In genomic region chr9:110879191-110879920, GRCm38 (mm10) we compare ENCODE assay signal across 8 mouse cellular contexts. TPM values are rescaled to one million over a fixed set of nuclear protein-coding genes. Genes with fewer than 3 reads are reported as not detected.
DNase-seq lines count a peak whose midpoint lies in the region; ATAC-seq and TF ChIP-seq lines count a peak whose summit lies in the region.

Gene Als2cl, plus strand, starts transcription at chr9:110879870.

- H3K9me3 ChIP-seq in embryonic facial prominence, embryonic 10.5 days, result no peaks in the 10 kb centered on the region
- H3K9me3 ChIP-seq in heart, embryonic 13.5 days, result no peaks in the 10 kb centered on the region
- no peaks in the 10 kb centered on the region for H3K9me3 ChIP-seq in kidney, embryonic 15.5 days (replicated peaks)
- H3K9me3 ChIP-seq in lung, postnatal 0 days (ENCODE audit: low read length), result no peaks in the 10 kb centered on the region
- H3K9me3 ChIP-seq in stomach, embryonic 14.5 days (ENCODE audit: control insufficient read depth, low read depth, low read length), result no peaks in the 10 kb centered on the region

- H3K4me1 ChIP-seq in thymus, adult 2 months (replicated peaks; ENCODE audit: control insufficient read depth, insufficient read depth, low read length), result peaks cover 61% of the 10 kb centered on the region
- H3K4me1 ChIP-seq in embryonic facial prominence, embryonic 10.5 days, result peaks cover 37% of the 10 kb centered on the region
- H3K4me1 ChIP-seq in heart, embryonic 13.5 days, result peaks cover 35% of the 10 kb centered on the region
- H3K4me1 ChIP-seq in kidney, embryonic 15.5 days, result peaks cover 39% of the 10 kb centered on the region
- H3K4me1 ChIP-seq in lung, postnatal 0 days (ENCODE audit: insufficient read depth, low read depth, low read length), result peaks cover 11% of the 10 kb centered on the region; the same call in 1 of the 2 replicates
- peaks cover 3% of the 10 kb centered on the region; the same call in 1 of the 2 replicates for H3K4me1 ChIP-seq in stomach, embryonic 14.5 days (ENCODE audit: control insufficient read depth, insufficient read depth, low read length)

- DNase-seq in thymus, adult 2 months, result peak; percentile 28
- no peak for DNase-seq in thymus, postnatal 14 days
- peak; percentile 36 for DNase-seq in embryonic facial prominence, embryonic 10.5 days (ENCODE audit: low spot score)
- peak; percentile 54 for DNase-seq in lung, postnatal 0 days (ENCODE audit: low spot score)
- DNase-seq in B cell, adult 2 months, result no peak

- H3K27ac ChIP-seq in thymus, adult 2 months (ENCODE audit: control insufficient read depth, insufficient read depth, low read length), result peak within 1 kb of the TSS; percentile 50
- H3K27ac ChIP-seq in embryonic facial prominence, embryonic 10.5 days (replicated peaks), result peak within 1 kb of the TSS; percentile 65
- H3K27ac ChIP-seq in heart, embryonic 13.5 days (replicated peaks), result no peak within 1 kb of the TSS
- peak within 1 kb of the TSS; percentile 63 for H3K27ac ChIP-seq in kidney, embryonic 15.5 days
- peak within 1 kb of the TSS; percentile 91 for H3K27ac ChIP-seq in lung, postnatal 0 days (ENCODE audit: low read length)
- H3K27ac ChIP-seq in stomach, embryonic 14.5 days (ENCODE audit: low read length), result peak within 1 kb of the TSS; percentile 48; the same call in 1 of the 2 replicates

- H3K9ac ChIP-seq in heart, embryonic 13.5 days, result peak within 1 kb of the TSS; percentile 82
- peak within 1 kb of the TSS; percentile 51 for H3K9ac ChIP-seq in kidney, embryonic 15.5 days
- peak within 1 kb of the TSS; percentile 41 for H3K9ac ChIP-seq in lung, postnatal 0 days (replicated peaks; ENCODE audit: low read depth)
- peak within 1 kb of the TSS; percentile 45; the same call in 1 of the 2 replicates for H3K9ac ChIP-seq in stomach, embryonic 14.5 days (replicated peaks; ENCODE audit: low read depth, low read length)

- H3K36me3 ChIP-seq in thymus, adult 2 months (ENCODE audit: control insufficient read depth, insufficient read depth, low read length), result no peaks in the 10 kb centered on the region
- no peaks in the 10 kb centered on the region for H3K36me3 ChIP-seq in embryonic facial prominence, embryonic 10.5 days (replicated peaks)
- no peaks in the 10 kb centered on the region for H3K36me3 ChIP-seq in heart, embryonic 13.5 days
- H3K36me3 ChIP-seq in kidney, embryonic 15.5 days, result no peaks in the 10 kb centered on the region
- no peaks in the 10 kb centered on the region for H3K36me3 ChIP-seq in lung, postnatal 0 days (ENCODE audit: insufficient read depth, low read length)
- H3K36me3 ChIP-seq in stomach, embryonic 14.5 days (ENCODE audit: control insufficient read depth, insufficient read depth, low read length), result no peaks in the 10 kb centered on the region

- H3K4me3 ChIP-seq in thymus, adult 2 months (ENCODE audit: control insufficient read depth, insufficient read depth, low read length), result peak within 1 kb of the TSS; percentile 61
- H3K4me3 ChIP-seq in embryonic facial prominence, embryonic 10.5 days, result peak within 1 kb of the TSS; percentile 70
- H3K4me3 ChIP-seq in heart, embryonic 13.5 days, result peak within 1 kb of the TSS; percentile 72
- H3K4me3 ChIP-seq in kidney, embryonic 15.5 days (replicated peaks), result peak within 1 kb of the TSS; percentile 68
- H3K4me3 ChIP-seq in lung, postnatal 0 days (ENCODE audit: low read depth, low read length), result peak within 1 kb of the TSS; percentile 57
- H3K4me3 ChIP-seq in stomach, embryonic 14.5 days (ENCODE audit: low read depth, low read length), result peak within 1 kb of the TSS; percentile 57

- no peaks in the 10 kb centered on the region for H3K27me3 ChIP-seq in thymus, adult 2 months (ENCODE audit: control insufficient read depth, insufficient read depth, low read length)
- peaks cover 74% of the 10 kb centered on the region for H3K27me3 ChIP-seq in embryonic facial prominence, embryonic 10.5 days (replicated peaks; ENCODE audit: low read depth, poor library complexity, severe bottlenecking)
- H3K27me3 ChIP-seq in heart, embryonic 13.5 days (replicated peaks), result peaks cover 63% of the 10 kb centered on the region
- H3K27me3 ChIP-seq in kidney, embryonic 15.5 days, result peaks cover 30% of the 10 kb centered on the region
- H3K27me3 ChIP-seq in lung, postnatal 0 days (replicated peaks; ENCODE audit: insufficient read depth, low read length), result no peaks in the 10 kb centered on the region
- H3K27me3 ChIP-seq in stomach, embryonic 14.5 days (ENCODE audit: control insufficient read depth, insufficient read depth, low read length), result peaks cover 6% of the 10 kb centered on the region; the same call in 1 of the 2 replicates

- TF ChIP-seq CTCF in thymus, adult 2 months (IDR thresholded peaks at IDR 0.05; ENCODE audit: borderline replicate concordance, control insufficient read depth, extremely low read depth, insufficient read depth, low read length, poor library complexity), result no peak
- TF ChIP-seq CTCF in lung, postnatal 0 days (IDR thresholded peaks at IDR 0.05), result peak; percentile 10; the same call in 1 of the 2 replicates

- 45% methylated on average over 12 of the region's 12 CpGs for WGBS in thymus, adult 2 months
- 14% methylated on average over 12 of the region's 12 CpGs for WGBS in embryonic facial prominence, embryonic 10.5 days
- 14% methylated on average over 12 of the region's 12 CpGs for WGBS in heart, embryonic 13.5 days
- WGBS in kidney, embryonic 15.5 days, result 14% methylated on average over 12 of the region's 12 CpGs
- 9% methylated on average over 12 of the region's 12 CpGs for WGBS in lung, postnatal 0 days
- 17% methylated on average over 12 of the region's 12 CpGs for WGBS in stomach, embryonic 14.5 days

- TF ChIP-seq POLR2A in thymus, adult 2 months (IDR thresholded peaks at IDR 0.05; ENCODE audit: control insufficient read depth, extremely low read depth, insufficient read depth, low read length, poor library complexity), result no peak

- ATAC-seq in heart, embryonic 13.5 days (ENCODE audit: extremely low read depth, insufficient number of reproducible peaks, low FRiP score, low TSS enrichment), result no peak
- ATAC-seq in kidney, embryonic 15.5 days (replicated peaks; ENCODE audit: low FRiP score), result peak; percentile 26
- 0 out of 2 replicates have a peak, but pooled peaks have one; percentile 7 for ATAC-seq in lung, postnatal 0 days
- ATAC-seq in stomach, embryonic 14.5 days (ENCODE audit: insufficient number of reproducible peaks, insufficient read depth, low FRiP score, low read depth), result no peak

- H3K4me2 ChIP-seq in heart, embryonic 13.5 days, result peak within 1 kb of the TSS; percentile 97
- H3K4me2 ChIP-seq in kidney, embryonic 15.5 days, result peak within 1 kb of the TSS; percentile 93
- peak within 1 kb of the TSS; percentile 83 for H3K4me2 ChIP-seq in lung, postnatal 0 days (replicated peaks; ENCODE audit: low read depth, low read length)
- H3K4me2 ChIP-seq in stomach, embryonic 14.5 days (replicated peaks; ENCODE audit: low read depth, low read length), result peak within 1 kb of the TSS; percentile 95

- no peak for TF ChIP-seq EP300 in lung, postnatal 0 days (IDR thresholded peaks at IDR 0.05)

RNA-seq across cellular contexts. Expression of gene Als2cl, which starts in this region (rescaled TPM):
- polyA plus RNA-seq in thymus, adult 2 months (2012; rRNA removed), result 142 and 145 TPM in 2 replicates
- polyA plus RNA-seq in embryonic facial prominence, embryonic 10.5 days (2016; fragmentation: Nextera tagmentation; extraction: Ambion mirVana), result 1.5 and 2.1 TPM in 2 replicates
- 0.88 and 0.97 TPM in 2 replicates for polyA plus RNA-seq in heart, embryonic 13.5 days (2015; fragmentation: Nextera tagmentation; extraction: Ambion mirVana)
- polyA plus RNA-seq in kidney, embryonic 15.5 days (2015; fragmentation: Nextera tagmentation; extraction: Ambion mirVana), result 4.1 and 5.3 TPM in 2 replicates
- polyA plus RNA-seq in lung, postnatal 0 days (2015; fragmentation: Nextera tagmentation; extraction: Ambion mirVana), result 13.5 and 14.4 TPM in 2 replicates
- polyA plus RNA-seq in stomach, embryonic 14.5 days (2014; fragmentation: Nextera tagmentation; extraction: Ambion mirVana), result 4.9 and 5.8 TPM in 2 replicates

Comparison
In these comparisons a context has a peak if more than half of its experiments do, and no peak if none do; other contexts are left out.
1. DNase-seq: peak in thymus, adult 2 months (single experiment), embryonic facial prominence, embryonic 10.5 days (single experiment) and lung, postnatal 0 days (single experiment); none in thymus, postnatal 14 days (single experiment) and B cell, adult 2 months (0 of 2).
2. ATAC-seq: peak in kidney, embryonic 15.5 days (single experiment) and lung, postnatal 0 days (single experiment); none in heart, embryonic 13.5 days (single experiment) and stomach, embryonic 14.5 days (single experiment).
3. Peak in every context shown above with its lines, with median percentiles within 50 percentile points of each other: H3K4me3 ChIP-seq, H3K4me2 ChIP-seq and H3K9ac ChIP-seq.